Mouse (Mus musculus) lung, embryonic 16.5 days (tissue): ENCODE data around the gene Parvb. TPM values are rescaled to one million over a fixed set of nuclear protein-coding genes. Genes with fewer than 3 reads are reported as not detected.

Experiments
- ATAC-seq: fragments of 200-750 bp; cut with Nextera tagmentation; 2 replicates; pipeline ENCODE4 v1.8.0; 2017; ENCODE audit warnings: low read depth, mild to moderate bottlenecking, moderate library complexity
- H3K27ac ChIP-seq: fragments of 300-500 bp; sonication (generic); 2 replicates; pipeline ENCODE4 v1.5.1; 2014; ENCODE audit warnings: mild to moderate bottlenecking, control low read depth, low read length
- H3K27me3 ChIP-seq: fragments of 300-500 bp; sonication (generic); 2 replicates; pipeline ENCODE4 v1.6.1; 2014; ENCODE audit warnings: low read depth, low read length, mixed read lengths; ENCODE audit not compliant: control insufficient read depth, insufficient read depth
- H3K36me3 ChIP-seq: fragments of 300-500 bp; sonication (generic); 2 replicates; pipeline ENCODE4 v1.6.1; 2014; ENCODE audit warnings: low read length; ENCODE audit not compliant: control insufficient read depth, insufficient read depth
- H3K4me1 ChIP-seq: fragments of 300-500 bp; sonication (generic); replicated peaks from 2 replicates; pipeline ENCODE4 v1.6.1; 2014; ENCODE audit warnings: low read length, mixed read lengths; ENCODE audit not compliant: control insufficient read depth, insufficient read depth
- H3K4me2 ChIP-seq: fragments of 300-500 bp; sonication (generic); 2 replicates; pipeline ENCODE4 v1.6.1; 2014; ENCODE audit warnings: low read depth, low read length, control low read depth
- H3K4me3 ChIP-seq: fragments of 300-500 bp; sonication (generic); 2 replicates; pipeline ENCODE4 v1.5.1; 2014; ENCODE audit warnings: mild to moderate bottlenecking, low read length, control low read depth
- H3K9ac ChIP-seq: fragments of 300-500 bp; sonication (generic); 2 replicates; pipeline ENCODE4 v1.6.1; 2014; ENCODE audit warnings: low read length, control low read depth
- H3K9me3 ChIP-seq: fragments of 300-500 bp; sonication (generic); 2 replicates; pipeline ENCODE4 v1.6.1; 2016; ENCODE audit warnings: low read length; ENCODE audit not compliant: control insufficient read depth
- WGBS: fragments of 180-500 bp; shearing (Covaris S2); extraction: QIAGEN DNeasy Blood & Tissue Kit; methylation state at CpG from one replicate; pipeline ENCODE4 v1.1.7; 2014; 5-methylcytosine and 5-hydroxymethylcytosine counted together
- polyA plus RNA-seq: library from polyadenylated mRNA; unstranded; fragments of >200 nt; fragmentation: Nextera tagmentation; extraction: Ambion mirVana; gene quantifications from 2 replicates; pipeline ENCODE4 v1.2.1, GENCODE M21; 2015

Parvb gene
- polyA plus RNA-seq, 1 experiment from 2014 or later, result 5.2 TPM

- Histone ChIP-seq H3K9me3 (no peaks in the 10 kb centered on the region), H3K27me3 (no peaks in the 10 kb centered on the region), H3K9ac (no peak overlapping the region), H3K27ac (no peak overlapping the region), H3K4me3 (no peak overlapping the region), H3K36me3 (no peaks in the 10 kb centered on the region), H3K4me1 (no peaks in the 10 kb centered on the region), H3K4me2 (no peak overlapping the region)
- ATAC-seq, result no peak
- WGBS, result 66% methylated on average over 4 of the region's 4 CpGs
Observed at GRCm38 (mm10) chr15:84331066-84331612, 99.3 kb downstream of the Parvb start.

GRCm38 (mm10) chr15:84336281-84336817 is 104.5 kb downstream of the Parvb start:
- Histone ChIP-seq H3K9me3 (no peaks in the 10 kb centered on the region), H3K9ac (no peak overlapping the region), H3K27me3 (no peaks in the 10 kb centered on the region), H3K4me1 (no peaks in the 10 kb centered on the region), H3K36me3 (no peaks in the 10 kb centered on the region), H3K4me3 (no peak overlapping the region), H3K27ac (no peak overlapping the region), H3K4me2 (no peak overlapping the region)
- ATAC-seq, result no peak
- 56% methylated on average over 12 of the region's 12 CpGs for WGBS

GRCm38 (mm10) chr15:84337599-84337998 is 105.8 kb downstream of the Parvb start:
- no peak overlapping the region for H3K4me2 ChIP-seq
- H3K27ac ChIP-seq, result no peak overlapping the region
- H3K36me3 ChIP-seq, result no peaks in the 10 kb centered on the region
- H3K9me3 ChIP-seq, result no peaks in the 10 kb centered on the region
- no peak overlapping the region for H3K9ac ChIP-seq
- no peaks in the 10 kb centered on the region for H3K4me1 ChIP-seq
- no peaks in the 10 kb centered on the region for H3K27me3 ChIP-seq
- WGBS, result 69% methylated on average over 5 of the region's 5 CpGs
- ATAC-seq, result no peak
- H3K4me3 ChIP-seq, result no peak overlapping the region

- H3K27me3 ChIP-seq, result no peaks in the 10 kb centered on the region
- H3K9ac ChIP-seq, result no peak overlapping the region
- H3K9me3 ChIP-seq, result no peaks in the 10 kb centered on the region
- WGBS, result 56% methylated on average over 2 of the region's 2 CpGs
- H3K36me3 ChIP-seq, result no peaks in the 10 kb centered on the region
- no peaks in the 10 kb centered on the region for H3K4me1 ChIP-seq
- H3K27ac ChIP-seq, result no peak overlapping the region
- no peak for ATAC-seq
- H3K4me3 ChIP-seq, result no peak overlapping the region
- no peak overlapping the region for H3K4me2 ChIP-seq
Observed at GRCm38 (mm10) chr15:84340926-84341325, 109.1 kb downstream of the Parvb start.

- WGBS, result 93% methylated on average over 4 of the region's 4 CpGs
- Histone ChIP-seq H3K27ac (no peak overlapping the region), H3K4me1 (peaks cover 8% of the 10 kb centered on the region; the same call in 1 of the 2 replicates), H3K27me3 (no peaks in the 10 kb centered on the region), H3K4me2 (no peak overlapping the region), H3K9ac (no peak overlapping the region), H3K9me3 (no peaks in the 10 kb centered on the region), H3K4me3 (no peak overlapping the region), H3K36me3 (no peaks in the 10 kb centered on the region)
- no peak for ATAC-seq
Observed at GRCm38 (mm10) chr15:84348769-84349168, 116.9 kb downstream of the Parvb start.

- Histone ChIP-seq H3K4me3 (no peak overlapping the region), H3K4me1 (peaks cover 8% of the 10 kb centered on the region; the same call in 1 of the 2 replicates), H3K36me3 (no peaks in the 10 kb centered on the region), H3K9me3 (no peaks in the 10 kb centered on the region), H3K27ac (no peak overlapping the region), H3K9ac (no peak overlapping the region), H3K4me2 (no peak overlapping the region), H3K27me3 (no peaks in the 10 kb centered on the region)
- ATAC-seq, result no peak
- 38% methylated on average over 14 of the region's 14 CpGs for WGBS
Observed at GRCm38 (mm10) chr15:84349915-84350738, 118.3 kb downstream of the Parvb start.

- no peaks in the 10 kb centered on the region for H3K27me3 ChIP-seq
- H3K36me3 ChIP-seq, result no peaks in the 10 kb centered on the region
- H3K9me3 ChIP-seq, result no peaks in the 10 kb centered on the region
- H3K9ac ChIP-seq, result no peak overlapping the region
- peaks cover 8% of the 10 kb centered on the region; the same call in 1 of the 2 replicates for H3K4me1 ChIP-seq
- ATAC-seq, result no peak
- H3K27ac ChIP-seq, result no peak overlapping the region
- no peak overlapping the region for H3K4me3 ChIP-seq
- no peak overlapping the region for H3K4me2 ChIP-seq
- WGBS, result 77% methylated on average over 7 of the region's 7 CpGs
Observed at GRCm38 (mm10) chr15:84351342-84351741, 119.5 kb downstream of the Parvb start.

GRCm38 (mm10) chr15:84351915-84352844 is 120.3 kb downstream of the Parvb start:
- Histone ChIP-seq H3K27me3 (no peaks in the 10 kb centered on the region), H3K9me3 (no peaks in the 10 kb centered on the region), H3K27ac (peak overlapping the region; percentile 45), H3K4me2 (no peak overlapping the region), H3K9ac (no peak overlapping the region), H3K4me3 (no peak overlapping the region), H3K4me1 (peaks cover 8% of the 10 kb centered on the region; the same call in 1 of the 2 replicates), H3K36me3 (no peaks in the 10 kb centered on the region)
- ATAC-seq, result peak; percentile 72
- WGBS, result 43% methylated on average over 21 of the region's 21 CpGs
